Mouse (Mus musculus): Measurements from ENCODE around the gene Gna13. TPM values are rescaled to one million over a fixed set of nuclear protein-coding genes. Genes with fewer than 3 reads are reported as not detected.
A peak's percentile ranks its signal among the peaks of the same experiment; 100 is the strongest.

Gna13 gene
- total and polyA plus RNA-seq, 3 experiments = 12.7 to 30.9 (median 30.8) TPM

DNA sequence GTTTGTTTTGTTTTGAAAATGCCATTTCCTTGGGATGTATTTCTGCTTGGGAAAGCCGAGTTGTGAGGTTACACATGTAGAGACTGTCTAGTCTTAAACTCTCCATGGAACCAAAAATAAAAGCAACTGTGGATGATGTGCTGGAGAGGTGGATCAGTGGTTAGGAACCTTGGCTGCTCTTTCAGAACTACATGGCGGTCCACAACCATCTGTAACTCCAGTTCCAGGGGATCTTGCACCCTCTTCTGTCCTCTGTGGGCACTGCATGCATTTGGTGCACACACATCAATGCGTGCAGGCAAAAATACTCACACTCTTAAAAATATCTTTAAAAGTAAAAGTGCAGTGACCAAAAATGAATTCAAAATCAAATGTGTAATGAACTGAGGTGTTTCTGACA is 78.5 kb downstream of the Gna13 start:
- WGBS = 67% methylated on average over 3 of the region's 3 CpGs
- peak; percentile 24 to 41 for DNase-seq
- Histone ChIP-seq H3K27me3 (ENCODE audit: control insufficient read depth, insufficient read depth, low read length) (no peaks in the 10 kb centered on the region), H3K79me2 (replicated peaks; ENCODE audit: control insufficient read depth, insufficient read depth, low read length) (peaks cover 1% of the 10 kb centered on the region; the same call in 1 of the 2 replicates), H3K36me3 (ENCODE audit: control insufficient read depth, insufficient read depth, low read length) (no peaks in the 10 kb centered on the region), H3K9ac (ENCODE audit: low read depth, low read length) (no peak overlapping the region), H3K4me1 (ENCODE audit: control insufficient read depth, insufficient read depth, low read length) (peaks cover 1% of the 10 kb centered on the region), H3K27ac (no peak overlapping the region), H3K4me3 (no peak overlapping the region)
- TF ChIP-seq EP300 (IDR thresholded peaks at IDR 0.05; ENCODE audit: insufficient read depth, low read depth, low read length) = 0 out of 2 replicates have a peak, but pooled peaks have one; percentile 35
- no peak for TF ChIP-seq POLR2A (IDR thresholded peaks at IDR 0.05; ENCODE audit: insufficient read depth, low read depth, low read length)
- TF ChIP-seq CTCF (IDR thresholded peaks at IDR 0.05) = peak; percentile 68
- intact Hi-C loops (cut with DNase I) = loop anchor here (2.0 kb wide), 1 partner anchor 196 kb away; no protein-coding TSS in a partner anchor

DNA sequence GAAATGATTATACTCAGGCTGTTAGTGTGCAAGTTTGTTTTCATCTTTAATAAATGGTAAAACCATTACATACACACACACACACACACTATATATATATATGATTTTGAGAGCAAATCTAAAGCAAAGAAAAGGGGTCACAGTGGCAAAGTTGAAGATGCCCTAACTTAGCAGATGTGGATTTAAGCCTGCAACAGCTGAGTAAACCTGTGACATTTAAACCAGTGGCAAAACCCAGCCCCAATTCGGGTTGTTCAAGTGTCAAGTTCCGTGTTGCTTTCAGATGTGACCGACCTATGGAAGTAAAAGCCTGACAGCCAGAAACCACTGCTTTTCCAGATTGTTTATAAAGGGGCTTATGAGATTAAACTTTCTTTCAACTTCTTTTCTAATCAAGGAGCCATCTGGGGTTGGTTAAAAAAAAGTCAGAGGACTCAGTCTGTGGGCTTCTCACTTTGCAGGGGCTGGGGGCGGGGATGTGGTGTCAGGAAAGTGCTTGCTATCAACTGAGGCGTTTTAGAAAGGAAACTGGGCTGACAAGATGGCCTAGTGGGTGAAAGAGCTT is 79.6 kb downstream of the Gna13 start:
- Histone ChIP-seq H3K27me3 (ENCODE audit: control insufficient read depth, insufficient read depth, low read length) (no peaks in the 10 kb centered on the region), H3K79me2 (replicated peaks; ENCODE audit: control insufficient read depth, insufficient read depth, low read length) (peaks cover 1% of the 10 kb centered on the region; the same call in 1 of the 2 replicates), H3K36me3 (ENCODE audit: control insufficient read depth, insufficient read depth, low read length) (no peaks in the 10 kb centered on the region), H3K27ac (no peak overlapping the region), H3K4me3 (no peak overlapping the region), H3K4me1 (ENCODE audit: control insufficient read depth, insufficient read depth, low read length) (peaks cover 1% of the 10 kb centered on the region), H3K9ac (ENCODE audit: low read depth, low read length) (no peak overlapping the region)
- DNase-seq = no peak
- TF ChIP-seq EP300 (IDR thresholded peaks at IDR 0.05; ENCODE audit: insufficient read depth, low read depth, low read length) = no peak
- TF ChIP-seq POLR2A (IDR thresholded peaks at IDR 0.05; ENCODE audit: insufficient read depth, low read depth, low read length) = no peak
- TF ChIP-seq CTCF (IDR thresholded peaks at IDR 0.05) = no peak
- 72% methylated on average over 5 of the region's 5 CpGs for WGBS
- intact Hi-C loops (cut with DNase I) = no loop called here

DNA sequence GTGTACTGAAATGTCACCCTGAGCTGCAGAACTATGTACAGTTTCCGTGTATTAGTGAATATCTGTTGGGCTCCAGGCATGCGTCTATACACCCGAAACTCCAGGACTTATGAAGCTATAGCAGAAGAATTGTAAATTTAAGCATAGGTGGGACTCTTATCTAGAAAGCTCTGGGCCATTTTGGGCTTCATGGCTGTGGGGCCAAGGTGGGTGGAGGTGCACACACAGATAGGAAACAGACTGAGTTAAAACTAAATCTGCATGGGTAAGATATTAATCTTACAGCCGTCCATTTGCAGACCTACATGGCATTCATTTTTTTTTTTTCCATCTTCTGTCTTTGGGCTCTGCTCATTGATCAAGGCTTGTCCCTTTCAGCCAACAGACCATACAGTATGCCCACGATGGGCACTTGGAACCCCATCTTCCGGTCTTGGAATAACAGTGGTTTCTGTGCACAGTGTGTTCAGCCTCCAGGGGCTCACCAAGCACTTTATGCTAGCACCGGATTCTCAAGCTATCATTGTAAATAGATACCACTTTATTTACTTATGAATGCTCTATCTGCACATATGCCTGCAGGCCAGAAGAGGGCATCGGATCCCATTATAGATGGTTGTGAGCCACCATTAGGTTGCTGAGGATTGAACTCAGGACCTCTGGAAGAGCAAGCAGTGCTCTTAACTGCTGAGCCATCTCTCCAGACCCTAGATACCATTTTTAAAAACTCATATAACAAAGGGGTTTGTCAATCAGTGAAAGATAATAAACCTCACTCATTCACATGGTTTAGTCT is 81.0 kb downstream of the Gna13 start:
- Histone ChIP-seq H3K9ac (ENCODE audit: low read depth, low read length) (no peak overlapping the region), H3K27me3 (ENCODE audit: control insufficient read depth, insufficient read depth, low read length) (no peaks in the 10 kb centered on the region), H3K27ac (no peak overlapping the region), H3K4me1 (ENCODE audit: control insufficient read depth, insufficient read depth, low read length) (peaks cover 1% of the 10 kb centered on the region), H3K79me2 (replicated peaks; ENCODE audit: control insufficient read depth, insufficient read depth, low read length) (peaks cover 1% of the 10 kb centered on the region; the same call in 1 of the 2 replicates), H3K36me3 (ENCODE audit: control insufficient read depth, insufficient read depth, low read length) (no peaks in the 10 kb centered on the region), H3K4me3 (no peak overlapping the region)
- 93% methylated on average over 8 of the region's 8 CpGs for WGBS
- TF ChIP-seq POLR2A (IDR thresholded peaks at IDR 0.05; ENCODE audit: insufficient read depth, low read depth, low read length) = no peak
- TF ChIP-seq CTCF (IDR thresholded peaks at IDR 0.05) = peak; percentile 38
- intact Hi-C loops (cut with DNase I) = loop anchor here (2.0 kb wide), 1 partner anchor 417 kb away; no protein-coding TSS in a partner anchor
- no peak for DNase-seq

DNA sequence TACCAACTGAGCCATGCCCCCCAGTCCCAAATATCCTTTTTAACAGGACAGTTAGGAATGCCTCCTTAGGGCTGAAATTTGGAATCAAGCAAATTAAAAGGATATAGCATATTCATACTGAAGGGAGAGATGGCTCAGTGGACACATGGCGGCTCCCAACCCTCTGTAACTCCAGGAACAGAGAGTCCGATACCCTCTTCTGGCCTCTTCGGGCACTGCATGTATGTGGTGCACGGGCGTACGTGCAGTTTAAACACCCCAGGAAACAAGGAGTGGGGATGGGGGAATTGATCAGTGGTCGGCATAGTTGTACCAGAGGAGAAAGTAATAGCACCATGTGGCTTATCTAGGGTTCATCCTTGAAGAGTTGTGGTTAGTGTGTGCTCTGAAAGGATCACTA is 82.0 kb downstream of the Gna13 start:
- no peaks in the 10 kb centered on the region for H3K36me3 ChIP-seq (ENCODE audit: control insufficient read depth, insufficient read depth, low read length)
- intact Hi-C loops (cut with DNase I) = loop anchor here (2.0 kb wide), 1 partner anchor 416 kb away; no protein-coding TSS in a partner anchor
- peaks cover 1% of the 10 kb centered on the region; the same call in 1 of the 2 replicates for H3K79me2 ChIP-seq (replicated peaks; ENCODE audit: control insufficient read depth, insufficient read depth, low read length)
- no peak overlapping the region for H3K27ac ChIP-seq
- no peak overlapping the region for H3K4me3 ChIP-seq
- peak; percentile 59 for TF ChIP-seq CTCF (IDR thresholded peaks at IDR 0.05)
- TF ChIP-seq EP300 (IDR thresholded peaks at IDR 0.05; ENCODE audit: insufficient read depth, low read depth, low read length) = no peak
- H3K27me3 ChIP-seq (ENCODE audit: control insufficient read depth, insufficient read depth, low read length) = no peaks in the 10 kb centered on the region
- WGBS = 70% methylated on average over 7 of the region's 7 CpGs
- DNase-seq = no peak
- H3K9ac ChIP-seq (ENCODE audit: low read depth, low read length) = no peak overlapping the region
- H3K4me1 ChIP-seq (ENCODE audit: control insufficient read depth, insufficient read depth, low read length) = peaks cover 1% of the 10 kb centered on the region; the same call in 1 of the 2 replicates

DNA sequence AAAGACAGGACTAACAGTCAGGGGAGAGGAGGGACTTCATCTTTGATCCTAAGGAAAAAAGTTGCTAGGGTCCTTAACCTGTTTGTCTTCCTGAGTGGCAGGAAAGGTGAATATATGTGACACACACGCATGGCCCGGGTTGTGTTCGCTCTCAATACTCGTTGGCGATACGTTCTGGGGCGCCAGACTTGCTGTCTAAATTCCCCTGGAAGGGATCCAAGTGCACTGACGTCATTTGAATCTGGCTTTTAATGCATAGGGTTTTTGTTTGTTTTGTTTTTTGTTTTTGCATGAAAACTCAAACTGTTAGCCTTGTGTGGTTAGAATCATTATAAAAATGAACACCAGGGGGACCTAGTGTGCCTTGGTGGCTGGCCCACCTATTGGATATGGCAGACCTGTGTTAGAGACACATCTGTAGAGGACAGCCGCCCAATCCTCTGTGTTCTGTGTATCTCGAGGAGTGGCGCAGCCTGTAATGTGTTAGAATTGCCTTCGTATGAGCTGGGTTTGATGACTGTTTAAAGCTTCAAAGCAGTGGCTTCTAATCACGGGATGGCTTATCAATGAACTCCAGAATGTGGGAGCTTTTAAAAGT is 82.9 kb downstream of the Gna13 start:
- H3K79me2 ChIP-seq (replicated peaks; ENCODE audit: control insufficient read depth, insufficient read depth, low read length) = peaks cover 1% of the 10 kb centered on the region; the same call in 1 of the 2 replicates
- no peak for DNase-seq
- intact Hi-C loops (cut with DNase I) = loop anchor here (1.0 to 5.0 kb wide), 4 partner anchors 47 to 415 kb away; no protein-coding TSS in a partner anchor
- H3K27me3 ChIP-seq (ENCODE audit: control insufficient read depth, insufficient read depth, low read length) = no peaks in the 10 kb centered on the region
- H3K36me3 ChIP-seq (ENCODE audit: control insufficient read depth, insufficient read depth, low read length) = no peaks in the 10 kb centered on the region
- peaks cover under 1% of the 10 kb centered on the region; the same call in 1 of the 2 replicates for H3K4me1 ChIP-seq (ENCODE audit: control insufficient read depth, insufficient read depth, low read length)
- 40% methylated on average over 13 of the region's 13 CpGs for WGBS
- no peak overlapping the region for H3K27ac ChIP-seq
- TF ChIP-seq POLR2A (IDR thresholded peaks at IDR 0.05; ENCODE audit: insufficient read depth, low read depth, low read length) (no peak), CTCF (IDR thresholded peaks at IDR 0.05) (peak; percentile 88), EP300 (IDR thresholded peaks at IDR 0.05; ENCODE audit: insufficient read depth, low read depth, low read length) (no peak)
- no peak overlapping the region for H3K4me3 ChIP-seq
- no peak overlapping the region for H3K9ac ChIP-seq (ENCODE audit: low read depth, low read length)

Other genes starting within 250 kb of the Gna13 start
- not detected for gene E030025P04Rik, start 218.5 kb upstream of the Gna13 start, total RNA-seq (2021)
- not detected in 2 replicates for gene E030025P04Rik, start 218.5 kb upstream of the Gna13 start, polyA plus RNA-seq (2012; rRNA removed)
- under 1 TPM in 1 of 2 experiments, not detected in 1; 0.09 TPM for gene Rgs9, start 64.7 kb upstream of the Gna13 start, total RNA-seq (2021)
- gene Rgs9, start 64.7 kb upstream of the Gna13 start, polyA plus RNA-seq (2012; rRNA removed) = 0.21 and 0.32 TPM in 2 replicates
- gene 9930022D16Rik, start 51.1 kb downstream of the Gna13 start, total RNA-seq (2021) = not detected
- gene 9930022D16Rik, start 51.1 kb downstream of the Gna13 start, polyA plus RNA-seq (2012; rRNA removed) = not detected in 2 replicates
- 10 to 100 TPM; 50.2 to 57.5 TPM for gene Amz2, start 63.1 kb downstream of the Gna13 start, total RNA-seq (2021)
- gene Amz2, start 63.1 kb downstream of the Gna13 start, polyA plus RNA-seq (2012; rRNA removed) = 52.4 and 99.9 TPM in 2 replicates
- gene Arsg, start 110.5 kb downstream of the Gna13 start, total RNA-seq (2021) = 1 to 10 TPM; 1.2 to 1.3 TPM
- 1.5 and 1.8 TPM in 2 replicates for gene Arsg, start 110.5 kb downstream of the Gna13 start, polyA plus RNA-seq (2012; rRNA removed)
- 1 to 10 TPM; 4.9 to 8.2 TPM for gene Slc16a6, start 110.8 kb downstream of the Gna13 start, total RNA-seq (2021)
- 1.8 and 2.1 TPM in 2 replicates for gene Slc16a6, start 110.8 kb downstream of the Gna13 start, polyA plus RNA-seq (2012; rRNA removed)
- gene Wipi1, start 249.1 kb downstream of the Gna13 start, total RNA-seq (2021) = 100 to 1,000 TPM in 1 of 2 experiments, 10 to 100 TPM in 1; 92.3 to 110 TPM
- gene Wipi1, start 249.1 kb downstream of the Gna13 start, polyA plus RNA-seq (2012; rRNA removed) = 74.6 and 85.7 TPM in 2 replicates